Mouse (Mus musculus): ENCODE results near the gene Gm20388.

Gene Gm20388

GRCm38 (mm10) chr8:120007178-120007577 lies 96.5 kb downstream of the Gm20388 start:
- no peak for DNase-seq (ENCODE audit: extremely low spot score, low read depth, low spot score)

- no peak for DNase-seq (ENCODE audit: extremely low spot score, low read depth, low spot score)
Measured at GRCm38 (mm10) chr8:120009284-120009683, 98.6 kb downstream of the Gm20388 start.

GRCm38 (mm10) chr8:120012491-120012890 lies 101.8 kb downstream of the Gm20388 start:
- no peak for DNase-seq (ENCODE audit: extremely low spot score, low read depth, low spot score)

GRCm38 (mm10) chr8:120012927-120013326 lies 102.3 kb downstream of the Gm20388 start:
- no peak for DNase-seq (ENCODE audit: extremely low spot score, low read depth, low spot score)

- DNase-seq (ENCODE audit: extremely low spot score, low read depth, low spot score) = no peak
Measured at GRCm38 (mm10) chr8:120014267-120015023, 103.8 kb downstream of the Gm20388 start.

GRCm38 (mm10) chr8:120015916-120016315 lies 105.3 kb downstream of the Gm20388 start:
- no peak for DNase-seq (ENCODE audit: extremely low spot score, low read depth, low spot score)

GRCm38 (mm10) chr8:120016424-120016823 lies 105.8 kb downstream of the Gm20388 start:
- no peak for DNase-seq (ENCODE audit: extremely low spot score, low read depth, low spot score)

GRCm38 (mm10) chr8:120017349-120017748 lies 106.7 kb downstream of the Gm20388 start:
- no peak for DNase-seq (ENCODE audit: extremely low spot score, low read depth, low spot score)

GRCm38 (mm10) chr8:120017786-120018185 lies 107.1 kb downstream of the Gm20388 start:
- no peak for DNase-seq (ENCODE audit: extremely low spot score, low read depth, low spot score)

- DNase-seq (ENCODE audit: extremely low spot score, low read depth, low spot score) = no peak
Measured at GRCm38 (mm10) chr8:120018379-120018778, 107.7 kb downstream of the Gm20388 start.

- no peak for DNase-seq (ENCODE audit: extremely low spot score, low read depth, low spot score)
Measured at GRCm38 (mm10) chr8:120019297-120019696, 108.7 kb downstream of the Gm20388 start.

- no peak for DNase-seq (ENCODE audit: extremely low spot score, low read depth, low spot score)
Measured at GRCm38 (mm10) chr8:120020298-120020697, 109.7 kb downstream of the Gm20388 start.

GRCm38 (mm10) chr8:120026199-120026598 lies 115.6 kb downstream of the Gm20388 start:
- no peak for DNase-seq (ENCODE audit: extremely low spot score, low read depth, low spot score)

GRCm38 (mm10) chr8:120026991-120027390 lies 116.3 kb downstream of the Gm20388 start:
- DNase-seq (ENCODE audit: extremely low spot score, low read depth, low spot score) = no peak

- DNase-seq (ENCODE audit: extremely low spot score, low read depth, low spot score) = no peak
Measured at GRCm38 (mm10) chr8:120030447-120030846, 119.8 kb downstream of the Gm20388 start.

GRCm38 (mm10) chr8:120032549-120033208 lies 122.0 kb downstream of the Gm20388 start:
- no peak for DNase-seq (ENCODE audit: extremely low spot score, low read depth, low spot score)

- no peak for DNase-seq (ENCODE audit: extremely low spot score, low read depth, low spot score)
Measured at GRCm38 (mm10) chr8:120034471-120034870, 123.8 kb downstream of the Gm20388 start.

- no peak for DNase-seq (ENCODE audit: extremely low spot score, low read depth, low spot score)
Measured at GRCm38 (mm10) chr8:120036111-120036510, 125.5 kb downstream of the Gm20388 start.

GRCm38 (mm10) chr8:120036578-120036977 lies 125.9 kb downstream of the Gm20388 start:
- no peak for DNase-seq (ENCODE audit: extremely low spot score, low read depth, low spot score)

- DNase-seq (ENCODE audit: extremely low spot score, low read depth, low spot score) = no peak
Measured at GRCm38 (mm10) chr8:120037199-120037598, 126.6 kb downstream of the Gm20388 start.

- DNase-seq (ENCODE audit: extremely low spot score, low read depth, low spot score) = no peak
Measured at GRCm38 (mm10) chr8:120037611-120038010, 127.0 kb downstream of the Gm20388 start.

- no peak for DNase-seq (ENCODE audit: extremely low spot score, low read depth, low spot score)
Measured at GRCm38 (mm10) chr8:120038741-120039140, 128.1 kb downstream of the Gm20388 start.
